Mouse (Mus musculus) heart, embryonic 16.5 days (tissue): Measurements from ENCODE around the gene Pgpep1l. TPM values are rescaled to one million over a fixed set of nuclear protein-coding genes. Genes with fewer than 3 reads are reported as not detected.
"Not testable (repeated sequence)": the region's sequence is repeated elsewhere in the genome, so short reads cannot be mapped to it uniquely, and the experiment has no call there.

Experiments used
- ATAC-seq: fragments of 200-750 bp; cut with Nextera tagmentation; replicated peaks from 2 replicates; pipeline ENCODE4 v1.8.0; 2017; ENCODE audit warnings: moderate number of reproducible peaks; ENCODE audit not compliant: insufficient read depth, low FRiP score; ENCODE audit errors: extremely low read depth
- H3K27ac ChIP-seq: fragments of 300-500 bp; sonication (generic); 2 replicates; pipeline ENCODE4 v1.5.1; 2014; ENCODE audit warnings: mild to moderate bottlenecking, low read length, control low read depth, moderate library complexity
- H3K27me3 ChIP-seq: fragments of 300-500 bp; sonication (generic); 2 replicates; pipeline ENCODE4 v1.6.1; 2014; ENCODE audit warnings: low read length, mixed read lengths; ENCODE audit not compliant: control insufficient read depth, insufficient read depth
- H3K36me3 ChIP-seq: fragments of 300-500 bp; sonication (generic); 2 replicates; pipeline ENCODE4 v1.6.1; 2014; ENCODE audit not compliant: control insufficient read depth, insufficient read depth
- H3K4me1 ChIP-seq: fragments of 300-500 bp; sonication (generic); 2 replicates; pipeline ENCODE4 v1.6.1; 2014; ENCODE audit warnings: low read length, mixed read lengths; ENCODE audit not compliant: control insufficient read depth, insufficient read depth
- H3K4me2 ChIP-seq: fragments of 300-500 bp; sonication (generic); 2 replicates; pipeline ENCODE4 v1.6.1; 2014; ENCODE audit warnings: low read depth, mild to moderate bottlenecking, control low read depth, low read length
- H3K4me3 ChIP-seq: fragments of 300-500 bp; sonication (generic); 2 replicates; pipeline ENCODE4 v1.5.1; 2014; ENCODE audit warnings: mild to moderate bottlenecking, control low read depth, low read length
- H3K9ac ChIP-seq: fragments of 300-500 bp; sonication (generic); 2 replicates; pipeline ENCODE4 v1.6.1; 2014; ENCODE audit warnings: low read length, control low read depth
- H3K9me3 ChIP-seq: fragments of 300-500 bp; sonication (generic); replicated peaks from 2 replicates; pipeline ENCODE4 v1.6.1; 2016; ENCODE audit warnings: low read length; ENCODE audit not compliant: control insufficient read depth
- WGBS: fragments of 180-500 bp; shearing (Covaris S2); extraction: QIAGEN DNeasy Blood & Tissue Kit; methylation state at CpG from one replicate; pipeline ENCODE4 v1.1.7; 2014; 5-methylcytosine and 5-hydroxymethylcytosine counted together
- polyA plus RNA-seq: library from polyadenylated mRNA; unstranded; fragments of >200 nt; fragmentation: Nextera tagmentation; extraction: Ambion mirVana; gene quantifications from 2 replicates; pipeline ENCODE4 v1.2.1, GENCODE M21; 2015

Gene Pgpep1l
- polyA plus RNA-seq, 1 experiment from 2014 or later: 0.71 TPM

GRCm38 (mm10) chr7:68278908-68279307 lies 14.9 kb upstream of the Pgpep1l start:
- Histone ChIP-seq H3K9me3 (no peaks in the 10 kb centered on the region), H3K36me3 (no peaks in the 10 kb centered on the region), H3K4me3 (peak overlapping the region; percentile 33), H3K27me3 (no peaks in the 10 kb centered on the region; the same call in 1 of the 2 replicates), H3K4me1 (peaks cover 8% of the 10 kb centered on the region), H3K9ac (peak overlapping the region; percentile 16), H3K4me2 (no peak overlapping the region), H3K27ac (peak overlapping the region; percentile 64)
- ATAC-seq: no peak
- 59% methylated on average over 6 of the region's 6 CpGs for WGBS

DNA sequence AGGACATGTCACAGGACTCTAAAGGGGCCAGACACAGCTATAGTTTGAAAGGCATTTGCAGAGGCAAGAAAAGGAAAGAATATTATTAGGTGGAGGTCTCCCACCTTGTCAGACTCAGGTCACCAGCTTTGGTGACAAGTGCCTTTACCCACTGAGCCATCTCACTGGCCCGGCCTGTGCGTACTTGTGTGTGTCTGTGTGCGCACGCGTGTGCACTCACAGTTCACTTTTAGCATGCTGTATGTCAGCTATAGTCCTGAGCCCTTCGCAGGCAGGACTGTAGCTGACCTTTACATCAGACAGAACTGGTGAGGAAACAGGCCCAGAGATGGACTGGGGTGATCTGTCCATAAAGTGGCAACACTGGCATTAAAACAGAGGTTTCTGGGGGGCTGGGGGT lies 14.4 kb upstream of the Pgpep1l start:
- 90% methylated on average over 6 of the region's 6 CpGs for WGBS
- Histone ChIP-seq H3K9me3 (no peaks in the 10 kb centered on the region), H3K4me1 (peaks cover 8% of the 10 kb centered on the region), H3K9ac (peak overlapping the region; percentile 54), H3K36me3 (no peaks in the 10 kb centered on the region), H3K27me3 (no peaks in the 10 kb centered on the region; the same call in 1 of the 2 replicates), H3K27ac (peak overlapping the region; percentile 57), H3K4me2 (no peak overlapping the region), H3K4me3 (peak overlapping the region; percentile 33)
- no peak for ATAC-seq

DNA sequence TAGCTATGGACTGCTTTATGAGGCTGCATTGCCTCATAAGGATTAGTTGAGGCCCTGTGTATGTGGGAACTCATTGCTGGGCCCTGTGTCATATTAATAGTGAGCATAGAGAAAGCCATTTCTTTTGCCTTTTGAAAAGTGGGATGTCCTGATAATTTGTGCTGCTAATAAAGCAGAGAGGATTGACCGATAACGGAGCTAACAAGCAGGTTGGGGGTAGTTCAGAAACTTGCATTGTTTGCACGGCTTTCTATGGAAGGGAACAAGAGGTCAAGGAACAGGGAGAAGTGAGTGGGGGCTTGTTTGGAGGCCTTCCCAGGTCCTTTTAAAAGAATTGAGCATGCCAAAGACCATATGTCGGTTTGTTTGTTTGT lies 13.9 kb upstream of the Pgpep1l start:
- H3K27ac ChIP-seq: peak overlapping the region; percentile 57
- ATAC-seq: no peak
- peak overlapping the region; percentile 33 for H3K4me3 ChIP-seq
- peaks cover 8% of the 10 kb centered on the region for H3K4me1 ChIP-seq
- H3K4me2 ChIP-seq: no peak overlapping the region
- 83% methylated on average over 4 of the region's 4 CpGs for WGBS
- H3K36me3 ChIP-seq: no peaks in the 10 kb centered on the region
- H3K27me3 ChIP-seq: no peaks in the 10 kb centered on the region; the same call in 1 of the 2 replicates
- peak overlapping the region; percentile 54 for H3K9ac ChIP-seq
- no peaks in the 10 kb centered on the region for H3K9me3 ChIP-seq

DNA sequence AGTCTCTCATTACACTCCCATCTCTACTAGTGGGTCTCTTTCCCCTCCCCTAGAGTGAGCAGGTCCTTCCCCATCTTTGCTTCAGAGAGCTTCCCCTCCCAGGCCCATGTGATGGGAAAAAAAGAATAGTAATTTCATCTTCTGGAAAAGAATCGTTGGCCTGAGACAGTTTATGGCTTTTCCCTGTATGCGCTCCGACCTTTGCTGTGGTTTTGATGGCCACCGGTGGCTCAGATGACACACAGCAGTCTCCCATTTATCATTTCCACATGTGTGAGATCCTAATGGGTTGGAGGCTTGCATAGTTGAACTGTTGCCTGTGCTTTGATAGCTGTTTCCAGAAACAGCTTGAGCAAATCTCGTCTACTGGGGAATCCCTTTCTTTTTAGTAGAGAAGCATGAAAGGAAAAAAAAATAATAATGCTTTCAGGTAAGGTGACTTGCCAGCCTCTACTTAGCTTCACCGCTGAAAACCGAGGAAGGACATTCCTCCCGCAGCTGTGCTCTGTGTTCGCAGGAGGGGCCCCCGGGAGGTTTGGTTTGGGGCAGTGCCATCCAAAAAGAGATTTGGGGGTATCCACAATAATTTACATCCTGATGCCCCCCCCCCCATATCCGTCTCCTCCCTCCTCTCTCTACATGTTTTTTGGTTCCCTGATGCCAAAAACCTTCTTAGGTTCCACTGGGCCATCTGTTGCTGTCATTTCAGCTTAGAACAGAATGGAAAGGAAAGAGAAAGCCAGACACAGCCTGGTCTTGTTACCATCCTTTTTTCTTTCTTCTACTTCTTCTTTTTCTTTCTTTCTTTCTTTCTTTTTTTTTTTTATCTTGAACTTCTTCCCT lies 13.2 kb upstream of the Pgpep1l start:
- Histone ChIP-seq H3K9ac (peak overlapping the region; percentile 34; the same call in 1 of the 2 replicates), H3K27me3 (no peaks in the 10 kb centered on the region; the same call in 1 of the 2 replicates), H3K4me3 (peak overlapping the region; percentile 33), H3K27ac (peak overlapping the region; percentile 47; the same call in 1 of the 2 replicates), H3K9me3 (no peaks in the 10 kb centered on the region), H3K4me2 (no peak overlapping the region), H3K36me3 (no peaks in the 10 kb centered on the region), H3K4me1 (peaks cover 8% of the 10 kb centered on the region)
- 50% methylated on average over 11 of the region's 11 CpGs for WGBS
- no peak for ATAC-seq

- peak; percentile 43 for ATAC-seq
- WGBS: 8% methylated on average over 36 of the region's 36 CpGs
- H3K27me3 ChIP-seq: no peaks in the 10 kb centered on the region; the same call in 1 of the 2 replicates
- peaks cover 8% of the 10 kb centered on the region for H3K4me1 ChIP-seq
- peak overlapping the region; percentile 76 for H3K9ac ChIP-seq
- H3K4me2 ChIP-seq: peak overlapping the region; percentile 96
- peak overlapping the region; percentile 70 for H3K27ac ChIP-seq
- H3K9me3 ChIP-seq: no peaks in the 10 kb centered on the region
- H3K4me3 ChIP-seq: peak overlapping the region; percentile 62
- H3K36me3 ChIP-seq: no peaks in the 10 kb centered on the region
Measured at GRCm38 (mm10) chr7:68275838-68276731, 12.1 kb upstream of the Pgpep1l start.

DNA sequence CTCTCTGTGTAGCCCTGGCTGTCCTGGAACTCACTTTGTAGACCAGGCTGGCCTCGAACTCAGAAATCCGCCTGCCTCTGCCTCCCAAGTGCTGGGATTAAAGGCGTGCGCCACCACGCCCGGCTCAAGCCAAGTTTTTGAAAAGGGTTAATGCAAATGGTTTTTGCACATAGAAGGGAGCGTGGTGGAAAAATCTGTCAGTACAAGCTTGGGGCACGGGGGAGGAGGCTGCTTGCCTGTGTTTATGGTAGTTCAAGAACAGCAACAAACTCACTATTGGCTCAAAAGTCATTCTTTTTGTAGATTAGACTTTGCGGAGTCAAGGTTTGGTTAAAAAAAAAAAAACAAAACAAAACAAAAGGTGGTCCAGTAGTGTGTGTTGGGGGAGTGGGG lies 11.4 kb upstream of the Pgpep1l start:
- Histone ChIP-seq H3K27ac (peak overlapping the region; percentile 46), H3K9ac (peak overlapping the region; percentile 76), H3K4me3 (peak overlapping the region; percentile 62), H3K4me1 (peaks cover 10% of the 10 kb centered on the region), H3K4me2 (peak overlapping the region; percentile 96)
- not testable (repeated sequence) for H3K9me3 ChIP-seq, H3K36me3 ChIP-seq, H3K27me3 ChIP-seq, ATAC-seq
- WGBS: 47% methylated on average over 9 of the region's 9 CpGs

GRCm38 (mm10) chr7:68274951-68275350 lies 10.9 kb upstream of the Pgpep1l start:
- H3K9me3 ChIP-seq: no peaks in the 10 kb centered on the region
- no peaks in the 10 kb centered on the region; the same call in 1 of the 2 replicates for H3K27me3 ChIP-seq
- H3K9ac ChIP-seq: no peak overlapping the region
- H3K4me1 ChIP-seq: peaks cover 11% of the 10 kb centered on the region
- H3K27ac ChIP-seq: peak overlapping the region; percentile 46
- WGBS: 67% methylated on average over 9 of the region's 9 CpGs
- ATAC-seq: no peak
- H3K36me3 ChIP-seq: no peaks in the 10 kb centered on the region
- H3K4me2 ChIP-seq: peak overlapping the region; percentile 21
- no peak overlapping the region for H3K4me3 ChIP-seq

DNA sequence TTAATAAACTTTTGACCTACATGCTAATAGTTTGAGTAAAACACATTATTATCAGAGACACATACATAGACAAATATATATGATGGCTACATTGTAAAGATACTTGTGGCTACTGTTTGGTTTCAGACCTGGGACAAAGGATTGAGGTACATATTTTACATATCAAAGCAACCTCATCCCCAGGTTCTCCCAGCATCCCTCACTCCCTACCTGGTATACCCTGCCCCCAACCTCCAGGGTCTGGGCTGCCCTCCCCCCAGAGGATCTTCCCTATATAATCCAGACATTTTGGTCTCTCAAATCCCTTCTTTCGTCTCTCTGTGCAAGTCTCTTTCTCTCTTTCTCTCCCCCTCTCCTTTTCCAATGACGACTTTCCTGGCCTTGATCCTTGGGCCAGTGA lies 10.2 kb upstream of the Pgpep1l start:
- 79% methylated on average over 2 of the region's 2 CpGs for WGBS
- ATAC-seq: no peak
- Histone ChIP-seq H3K9ac (no peak overlapping the region), H3K36me3 (no peaks in the 10 kb centered on the region), H3K27me3 (no peaks in the 10 kb centered on the region; the same call in 1 of the 2 replicates), H3K27ac (no peak overlapping the region), H3K4me1 (peaks cover 11% of the 10 kb centered on the region), H3K4me2 (no peak overlapping the region), H3K9me3 (no peaks in the 10 kb centered on the region), H3K4me3 (no peak overlapping the region)
